Mouse (Mus musculus): ENCODE data around the gene Mtnr1a. TPM values are rescaled to one million over a fixed set of nuclear protein-coding genes. Genes with fewer than 3 reads are reported as not detected.

Gene Mtnr1a
- not detected in 2 replicates for polyA plus RNA-seq (2012; ENCODE audit: insufficient read depth, low replicate concordance)

- Histone ChIP-seq H3K9me3 (no peaks in the 10 kb centered on the region), H3K4me1 (peaks cover 5% of the 10 kb centered on the region; the same call in 1 of the 2 replicates), H3K4me3 (replicated peaks) (peak within 1 kb of the TSS; percentile 71), H3K36me3 (replicated peaks; ENCODE audit: low read length) (no peaks in the 10 kb centered on the region), H3K27me3 (replicated peaks) (no peaks in the 10 kb centered on the region)
- TF ChIP-seq FLI1 (IDR thresholded peaks at IDR 0.05; ENCODE audit: low read length) (no peak), GATA1 (IDR thresholded peaks at IDR 0.05; ENCODE audit: borderline replicate concordance, low read length) (no peak)
Measured at GRCm38 (mm10) chr8:45068759-45069386, at the start of gene Mtnr1a. TSS of gene Mtnr1a (plus strand) at chr8:45069137.

DNA sequence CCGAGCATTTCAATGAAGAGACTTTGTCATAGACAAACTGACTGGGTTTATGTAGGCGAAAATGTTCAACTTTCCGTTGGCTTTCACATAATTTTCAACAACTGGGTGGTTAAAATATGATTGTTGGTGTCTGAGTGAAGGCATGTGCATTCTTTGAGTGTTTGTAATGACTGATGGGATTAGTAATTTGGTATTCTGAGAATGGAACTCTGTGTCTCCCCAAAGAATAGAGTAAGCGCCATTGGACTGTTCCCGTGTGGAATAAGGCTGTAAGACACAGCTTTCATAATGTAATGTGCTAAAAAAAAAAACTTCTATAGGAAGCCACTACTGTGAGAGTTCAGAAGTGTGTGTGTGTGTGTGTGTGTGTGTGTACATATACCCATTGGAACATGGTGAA lies 49.7 kb upstream of the Mtnr1a start:
- no peak for TF ChIP-seq FLI1 (IDR thresholded peaks at IDR 0.05; ENCODE audit: low read length)
- no peak for TF ChIP-seq GATA1 (IDR thresholded peaks at IDR 0.05; ENCODE audit: borderline replicate concordance, low read length)
- Histone ChIP-seq H3K27me3 (replicated peaks) (no peaks in the 10 kb centered on the region), H3K4me1 (no peaks in the 10 kb centered on the region), H3K4me3 (replicated peaks) (no peak overlapping the region), H3K9me3 (peaks cover 68% of the 10 kb centered on the region), H3K36me3 (replicated peaks; ENCODE audit: low read length) (no peaks in the 10 kb centered on the region)

DNA sequence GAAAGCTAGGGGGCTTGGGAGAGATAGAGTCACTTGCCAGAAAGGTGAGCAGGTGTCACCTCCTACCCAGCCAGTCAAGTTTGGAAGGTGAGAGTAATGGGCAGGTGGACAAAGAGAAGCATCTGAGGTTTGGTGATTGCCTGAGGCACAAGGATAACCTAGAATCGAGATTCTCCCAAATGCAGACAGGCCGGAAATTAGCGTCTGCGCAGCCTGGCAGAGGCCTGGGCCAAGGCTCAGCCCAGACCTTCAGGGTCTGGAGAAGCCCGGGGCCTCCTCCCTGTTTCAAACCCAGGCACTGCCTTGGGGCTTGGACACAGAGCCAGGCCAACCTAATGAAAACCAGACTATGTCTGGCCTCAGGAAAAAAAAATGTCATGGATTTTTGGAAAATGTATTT lies 47.8 kb upstream of the Mtnr1a start:
- H3K4me1 ChIP-seq = no peaks in the 10 kb centered on the region
- TF ChIP-seq GATA1 (IDR thresholded peaks at IDR 0.05; ENCODE audit: borderline replicate concordance, low read length) = no peak
- TF ChIP-seq FLI1 (IDR thresholded peaks at IDR 0.05; ENCODE audit: low read length) = no peak
- H3K4me3 ChIP-seq (replicated peaks) = no peak overlapping the region
- peaks cover 69% of the 10 kb centered on the region for H3K9me3 ChIP-seq
- no peaks in the 10 kb centered on the region for H3K36me3 ChIP-seq (replicated peaks; ENCODE audit: low read length)
- H3K27me3 ChIP-seq (replicated peaks) = no peaks in the 10 kb centered on the region

DNA sequence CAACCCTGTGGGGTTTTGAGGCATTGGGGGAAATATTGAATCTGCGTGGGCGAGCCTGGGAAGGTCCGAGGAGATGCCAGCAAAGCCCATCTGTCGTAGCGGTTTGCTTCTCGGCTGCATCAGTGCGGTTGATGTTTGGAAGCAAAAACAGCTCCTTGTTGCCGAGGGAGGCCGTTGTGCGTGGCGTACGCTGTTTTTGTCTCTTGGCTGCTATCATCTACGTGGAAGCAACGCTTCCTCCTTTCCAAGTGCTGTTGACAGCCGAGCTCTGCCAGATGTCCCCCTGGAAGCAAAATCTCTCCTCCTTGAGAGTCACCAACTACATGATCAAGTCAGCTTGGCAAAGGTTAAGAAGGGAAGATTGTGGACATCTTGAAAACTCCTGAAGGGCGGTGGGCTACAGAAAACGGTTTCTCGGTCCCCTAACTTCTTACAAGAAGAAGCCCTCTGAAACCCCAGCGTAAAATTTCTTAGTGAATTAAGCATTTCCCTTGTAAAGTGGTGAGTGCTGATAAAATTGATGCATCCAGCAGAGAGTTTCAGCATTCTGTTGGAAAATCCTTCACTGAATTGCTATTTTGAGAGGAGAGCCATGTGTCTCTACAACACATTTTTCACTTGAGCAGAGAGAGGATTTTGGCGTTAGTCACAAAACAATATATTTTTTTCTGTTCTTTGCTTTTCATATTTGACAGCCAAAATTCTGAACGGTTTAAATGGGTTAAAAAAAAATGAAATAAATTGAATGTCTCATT lies 46.8 kb upstream of the Mtnr1a start:
- no peaks in the 10 kb centered on the region for H3K4me1 ChIP-seq
- H3K36me3 ChIP-seq (replicated peaks; ENCODE audit: low read length) = no peaks in the 10 kb centered on the region
- TF ChIP-seq FLI1 (IDR thresholded peaks at IDR 0.05; ENCODE audit: low read length) (no peak), GATA1 (IDR thresholded peaks at IDR 0.05; ENCODE audit: borderline replicate concordance, low read length) (no peak)
- no peaks in the 10 kb centered on the region for H3K27me3 ChIP-seq (replicated peaks)
- no peak overlapping the region for H3K4me3 ChIP-seq (replicated peaks)
- peaks cover 74% of the 10 kb centered on the region for H3K9me3 ChIP-seq

GRCm38 (mm10) chr8:45028081-45028497 lies 40.8 kb upstream of the Mtnr1a start:
- TF ChIP-seq FLI1 (IDR thresholded peaks at IDR 0.05; ENCODE audit: low read length) (no peak), GATA1 (IDR thresholded peaks at IDR 0.05; ENCODE audit: borderline replicate concordance, low read length) (no peak)
- H3K4me3 ChIP-seq (replicated peaks) = no peak overlapping the region
- H3K27me3 ChIP-seq (replicated peaks) = no peaks in the 10 kb centered on the region
- no peaks in the 10 kb centered on the region for H3K36me3 ChIP-seq (replicated peaks; ENCODE audit: low read length)
- peaks cover 69% of the 10 kb centered on the region for H3K9me3 ChIP-seq
- no peaks in the 10 kb centered on the region for H3K4me1 ChIP-seq

- no peaks in the 10 kb centered on the region for H3K27me3 ChIP-seq (replicated peaks)
- no peak overlapping the region for H3K4me3 ChIP-seq (replicated peaks)
- peaks cover 71% of the 10 kb centered on the region for H3K9me3 ChIP-seq
- TF ChIP-seq GATA1 (IDR thresholded peaks at IDR 0.05; ENCODE audit: borderline replicate concordance, low read length) (no peak), FLI1 (IDR thresholded peaks at IDR 0.05; ENCODE audit: low read length) (no peak)
- H3K36me3 ChIP-seq (replicated peaks; ENCODE audit: low read length) = no peaks in the 10 kb centered on the region
- H3K4me1 ChIP-seq = no peaks in the 10 kb centered on the region
Measured at GRCm38 (mm10) chr8:45038350-45038749, 30.6 kb upstream of the Mtnr1a start.

- Histone ChIP-seq H3K4me1 (no peaks in the 10 kb centered on the region), H3K4me3 (replicated peaks) (no peak overlapping the region), H3K9me3 (peaks cover 48% of the 10 kb centered on the region), H3K27me3 (replicated peaks) (no peaks in the 10 kb centered on the region), H3K36me3 (replicated peaks; ENCODE audit: low read length) (no peaks in the 10 kb centered on the region)
- TF ChIP-seq GATA1 (IDR thresholded peaks at IDR 0.05; ENCODE audit: borderline replicate concordance, low read length) (no peak), FLI1 (IDR thresholded peaks at IDR 0.05; ENCODE audit: low read length) (no peak)
Measured at GRCm38 (mm10) chr8:45044160-45044559, 24.8 kb upstream of the Mtnr1a start.

DNA sequence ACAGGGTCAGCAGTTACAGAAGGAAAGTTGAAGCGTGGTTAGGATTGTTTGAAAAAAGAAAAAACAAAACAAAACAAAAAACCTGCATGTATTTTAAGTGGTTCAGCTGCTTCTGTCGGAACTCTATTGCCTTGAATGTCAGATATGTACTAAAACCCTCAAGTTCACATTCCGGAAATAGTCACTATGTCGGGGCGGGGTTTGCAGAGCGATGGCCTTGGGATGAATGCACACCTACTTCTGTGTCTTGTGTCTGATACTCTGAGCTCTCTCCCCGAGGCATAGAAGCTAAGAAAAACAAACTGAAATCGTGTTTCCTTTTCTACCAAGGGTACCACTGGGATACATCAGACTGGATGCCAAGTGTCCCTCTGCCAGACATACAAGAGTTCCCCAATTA lies 18.5 kb upstream of the Mtnr1a start:
- no peaks in the 10 kb centered on the region for H3K27me3 ChIP-seq (replicated peaks)
- H3K4me1 ChIP-seq = no peaks in the 10 kb centered on the region
- H3K9me3 ChIP-seq = peaks cover 30% of the 10 kb centered on the region
- no peaks in the 10 kb centered on the region for H3K36me3 ChIP-seq (replicated peaks; ENCODE audit: low read length)
- no peak for TF ChIP-seq FLI1 (IDR thresholded peaks at IDR 0.05; ENCODE audit: low read length)
- TF ChIP-seq GATA1 (IDR thresholded peaks at IDR 0.05; ENCODE audit: borderline replicate concordance, low read length) = no peak
- no peak overlapping the region for H3K4me3 ChIP-seq (replicated peaks)

GRCm38 (mm10) chr8:45051236-45051635 lies 17.7 kb upstream of the Mtnr1a start:
- TF ChIP-seq GATA1 (IDR thresholded peaks at IDR 0.05; ENCODE audit: borderline replicate concordance, low read length) = no peak
- no peak for TF ChIP-seq FLI1 (IDR thresholded peaks at IDR 0.05; ENCODE audit: low read length)
- H3K27me3 ChIP-seq (replicated peaks) = no peaks in the 10 kb centered on the region
- peaks cover 35% of the 10 kb centered on the region for H3K9me3 ChIP-seq
- H3K4me1 ChIP-seq = no peaks in the 10 kb centered on the region
- H3K4me3 ChIP-seq (replicated peaks) = peak overlapping the region; percentile 16
- no peaks in the 10 kb centered on the region for H3K36me3 ChIP-seq (replicated peaks; ENCODE audit: low read length)

DNA sequence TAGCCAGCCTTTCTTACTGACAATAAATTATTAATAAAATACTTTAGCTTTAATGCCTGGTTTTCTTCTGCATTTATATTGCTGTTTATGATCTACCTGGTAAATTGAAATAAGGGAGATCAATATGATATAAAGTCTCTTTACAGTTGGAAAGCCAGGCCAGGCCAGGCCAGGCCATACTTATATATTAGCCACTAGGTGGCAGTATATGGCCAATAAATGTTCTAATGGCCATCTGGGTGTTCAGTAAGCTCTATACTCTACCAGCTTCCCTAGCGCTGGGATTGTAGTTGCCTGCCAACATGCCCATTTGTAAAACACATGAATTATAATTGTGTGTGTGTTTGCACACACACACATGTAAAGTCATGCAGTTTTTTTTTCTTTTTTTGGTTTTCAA lies 16.7 kb upstream of the Mtnr1a start:
- no peaks in the 10 kb centered on the region for H3K4me1 ChIP-seq
- H3K4me3 ChIP-seq (replicated peaks) = no peak overlapping the region
- H3K36me3 ChIP-seq (replicated peaks; ENCODE audit: low read length) = no peaks in the 10 kb centered on the region
- peaks cover 33% of the 10 kb centered on the region for H3K9me3 ChIP-seq
- TF ChIP-seq FLI1 (IDR thresholded peaks at IDR 0.05; ENCODE audit: low read length) (no peak), GATA1 (IDR thresholded peaks at IDR 0.05; ENCODE audit: borderline replicate concordance, low read length) (no peak)
- no peaks in the 10 kb centered on the region for H3K27me3 ChIP-seq (replicated peaks)

Measured in megakaryocyte, embryonic 14.5 days (primary cell).